Mouse (Mus musculus) liver, embryonic 13.5 days (tissue): ENCODE data around the gene Ostm1. TPM values are rescaled to one million over a fixed set of nuclear protein-coding genes. Genes with fewer than 3 reads are reported as not detected.
A peak's percentile ranks its signal among the peaks of the same experiment; 100 is the strongest.

ENCODE experiments used
- ATAC-seq: fragments of 200-750 bp; cut with Nextera tagmentation; 2 replicates; pipeline ENCODE4 v1.8.0; 2017; ENCODE audit warnings: low read depth, mild to moderate bottlenecking, moderate number of reproducible peaks, moderate library complexity
- DNase-seq: peaks from one replicate; pipeline ENCODE4 v3.0.0; 2022
- H3K27ac ChIP-seq: fragments of 300-500 bp; sonication (generic); 2 replicates; pipeline ENCODE4 v1.5.1; 2015; ENCODE audit warnings: moderate library complexity, mild to moderate bottlenecking, inconsistent platforms
- H3K27me3 ChIP-seq: fragments of 300-500 bp; sonication (generic); 2 replicates; pipeline ENCODE4 v1.6.1; 2015; ENCODE audit warnings: mild to moderate bottlenecking, inconsistent platforms
- H3K36me3 ChIP-seq: fragments of 300-500 bp; sonication (generic); 2 replicates; pipeline ENCODE4 v1.6.1; 2015; ENCODE audit warnings: mild to moderate bottlenecking, inconsistent platforms
- H3K4me1 ChIP-seq: fragments of 300-500 bp; sonication (generic); replicated peaks from 2 replicates; pipeline ENCODE4 v1.6.1; 2015; ENCODE audit warnings: inconsistent platforms
- H3K4me2 ChIP-seq: fragments of 300-500 bp; sonication (generic); 2 replicates; pipeline ENCODE4 v1.6.1; 2015; ENCODE audit warnings: inconsistent platforms, mild to moderate bottlenecking, moderate library complexity
- H3K4me3 ChIP-seq: fragments of 300-500 bp; sonication (generic); replicated peaks from 2 replicates; pipeline ENCODE4 v1.5.1; 2015; ENCODE audit warnings: mild to moderate bottlenecking, inconsistent platforms
- H3K9ac ChIP-seq: fragments of 300-500 bp; sonication (generic); 2 replicates; pipeline ENCODE4 v1.6.1; 2015; ENCODE audit warnings: mild to moderate bottlenecking, inconsistent platforms
- H3K9me3 ChIP-seq: fragments of 300-500 bp; sonication (generic); replicated peaks from 2 replicates; pipeline ENCODE4 v1.6.1; 2016; ENCODE audit warnings: inconsistent platforms
- WGBS: fragments of 180-500 bp; shearing (Covaris S2); methylation state at CpG from one replicate; pipeline ENCODE4 v1.1.7; 2015; ENCODE audit not compliant: insufficient replicate concordance; 5-methylcytosine and 5-hydroxymethylcytosine counted together
- polyA plus RNA-seq: library from polyadenylated mRNA; unstranded; fragments of >200 nt; fragmentation: Nextera tagmentation; extraction: Ambion mirVana; gene quantifications from 2 replicates; pipeline ENCODE4 v1.2.1, GENCODE M21; 2015

The Ostm1 gene
- polyA plus RNA-seq, 1 experiment from 2014 or later = 15.6 TPM

DNA sequence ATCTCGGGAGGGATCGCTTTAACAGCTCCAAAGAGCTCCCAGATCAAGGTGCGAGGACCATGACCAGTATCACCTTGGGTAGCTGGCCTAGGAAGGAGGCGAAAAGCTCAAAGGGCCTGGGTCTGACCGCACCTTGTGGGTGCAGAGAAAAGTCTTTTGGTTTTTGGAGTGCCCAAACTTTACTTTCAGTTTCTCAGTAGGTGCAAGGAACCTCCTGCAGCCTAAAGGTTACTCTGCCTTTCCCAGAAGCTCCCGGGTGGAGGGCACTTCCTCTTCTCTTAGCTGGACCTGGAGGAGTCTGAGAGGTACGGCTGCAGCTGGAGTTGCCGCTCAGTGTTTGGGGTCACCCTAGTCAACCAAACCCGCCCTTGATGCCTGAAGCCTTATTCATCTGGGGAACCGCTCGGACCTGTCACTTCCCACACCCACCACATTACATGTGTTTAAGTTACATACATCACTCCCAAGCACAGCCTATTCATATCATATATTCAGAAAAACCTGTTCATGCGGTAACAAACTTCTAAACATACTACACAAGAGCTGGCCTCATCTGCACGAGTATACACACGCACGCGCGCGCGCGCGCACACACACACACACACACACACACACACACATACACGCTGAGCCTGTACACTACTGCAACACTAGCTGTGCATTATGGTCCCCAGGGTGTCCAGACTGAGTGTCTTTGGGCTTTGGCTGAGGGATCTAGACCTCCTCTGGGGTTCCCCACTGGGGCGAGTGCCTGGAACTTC lies 49.9 kb downstream of the Ostm1 start:
- H3K4me3 ChIP-seq = peak overlapping the region; percentile 57
- peak overlapping the region; percentile 70 for H3K4me2 ChIP-seq
- H3K36me3 ChIP-seq = no peaks in the 10 kb centered on the region
- H3K27me3 ChIP-seq = peaks cover 99% of the 10 kb centered on the region
- 5% methylated on average over 23 of the region's 23 CpGs for WGBS
- no peaks in the 10 kb centered on the region for H3K9me3 ChIP-seq
- ATAC-seq = no peak
- no peak overlapping the region for H3K27ac ChIP-seq
- peak overlapping the region; percentile 17; the same call in 1 of the 2 replicates for H3K9ac ChIP-seq
- H3K4me1 ChIP-seq = peaks cover 33% of the 10 kb centered on the region
- DNase-seq = no peak

DNA sequence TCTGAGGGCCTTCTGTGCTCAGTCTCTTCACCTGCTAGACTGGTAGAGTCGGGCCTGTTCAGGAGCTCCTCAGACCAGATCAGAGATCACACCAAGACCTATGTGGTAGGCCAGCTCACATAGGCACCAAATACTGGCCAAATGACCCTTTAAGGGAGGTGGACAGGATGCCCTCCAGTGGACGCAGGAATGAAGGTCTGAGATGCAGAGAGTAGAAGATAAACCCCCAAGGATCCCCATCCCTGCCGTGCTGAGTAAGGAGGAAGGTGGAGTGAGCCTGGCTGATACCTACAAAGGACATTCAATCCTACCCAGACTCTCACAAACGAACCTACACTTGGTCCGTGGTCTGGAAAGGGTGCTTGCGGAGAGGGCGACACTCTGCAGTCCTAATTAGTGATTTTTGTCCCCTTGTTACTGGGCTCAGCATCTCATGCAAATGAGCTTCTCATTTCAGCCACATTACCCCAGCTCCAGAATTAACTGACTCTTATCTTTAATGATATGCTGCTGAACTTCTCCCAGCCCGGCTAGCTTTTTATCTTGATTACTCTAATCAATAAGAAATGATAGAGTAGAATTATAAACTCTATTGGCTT lies 50.6 kb downstream of the Ostm1 start:
- Histone ChIP-seq H3K27ac (no peak overlapping the region), H3K9me3 (no peaks in the 10 kb centered on the region), H3K4me1 (peaks cover 33% of the 10 kb centered on the region), H3K4me3 (peak overlapping the region; percentile 57; the same call in 1 of the 2 replicates), H3K36me3 (no peaks in the 10 kb centered on the region), H3K27me3 (peaks cover 96% of the 10 kb centered on the region), H3K4me2 (peak overlapping the region; percentile 70), H3K9ac (no peak overlapping the region)
- DNase-seq = no peak
- ATAC-seq = no peak
- WGBS = 3% methylated on average over 8 of the region's 8 CpGs

DNA sequence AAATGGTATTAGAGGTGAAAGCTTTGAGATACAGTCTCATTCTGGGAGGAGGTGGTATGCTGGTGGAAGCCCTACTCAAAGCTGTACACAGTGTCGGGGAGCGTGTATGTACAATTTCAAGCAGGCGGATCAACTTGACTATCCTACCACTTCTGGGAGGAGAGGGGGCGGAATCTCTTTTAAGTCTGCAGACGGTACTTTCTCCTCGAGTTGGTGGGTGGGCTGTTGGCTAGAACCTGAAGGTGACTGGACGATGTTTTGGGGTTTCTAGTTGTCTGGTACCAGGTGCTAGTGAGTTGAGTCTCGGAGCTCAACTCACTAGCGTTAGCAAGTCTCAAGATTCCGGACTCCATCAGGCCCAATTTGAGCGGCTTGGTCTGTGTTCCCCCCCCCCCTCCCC lies 51.4 kb downstream of the Ostm1 start:
- Histone ChIP-seq H3K27me3 (peaks cover 88% of the 10 kb centered on the region), H3K4me1 (peaks cover 33% of the 10 kb centered on the region), H3K4me3 (no peak overlapping the region), H3K27ac (no peak overlapping the region), H3K4me2 (no peak overlapping the region), H3K9ac (no peak overlapping the region), H3K9me3 (no peaks in the 10 kb centered on the region), H3K36me3 (no peaks in the 10 kb centered on the region)
- no peak for ATAC-seq
- DNase-seq = no peak
- 5% methylated on average over 10 of the region's 11 CpGs for WGBS

GRCm38 (mm10) chr10:42635566-42636359 lies 52.1 kb downstream of the Ostm1 start:
- H3K9me3 ChIP-seq = no peaks in the 10 kb centered on the region
- ATAC-seq (no peak), DNase-seq (no peak)
- H3K9ac ChIP-seq = no peak overlapping the region
- peak overlapping the region; percentile 8; the same call in 1 of the 2 replicates for H3K4me3 ChIP-seq
- H3K4me2 ChIP-seq = peak overlapping the region; percentile 30
- H3K36me3 ChIP-seq = no peaks in the 10 kb centered on the region
- H3K4me1 ChIP-seq = peaks cover 33% of the 10 kb centered on the region
- WGBS = 2% methylated on average over 51 of the region's 52 CpGs
- peaks cover 81% of the 10 kb centered on the region for H3K27me3 ChIP-seq
- H3K27ac ChIP-seq = no peak overlapping the region

DNA sequence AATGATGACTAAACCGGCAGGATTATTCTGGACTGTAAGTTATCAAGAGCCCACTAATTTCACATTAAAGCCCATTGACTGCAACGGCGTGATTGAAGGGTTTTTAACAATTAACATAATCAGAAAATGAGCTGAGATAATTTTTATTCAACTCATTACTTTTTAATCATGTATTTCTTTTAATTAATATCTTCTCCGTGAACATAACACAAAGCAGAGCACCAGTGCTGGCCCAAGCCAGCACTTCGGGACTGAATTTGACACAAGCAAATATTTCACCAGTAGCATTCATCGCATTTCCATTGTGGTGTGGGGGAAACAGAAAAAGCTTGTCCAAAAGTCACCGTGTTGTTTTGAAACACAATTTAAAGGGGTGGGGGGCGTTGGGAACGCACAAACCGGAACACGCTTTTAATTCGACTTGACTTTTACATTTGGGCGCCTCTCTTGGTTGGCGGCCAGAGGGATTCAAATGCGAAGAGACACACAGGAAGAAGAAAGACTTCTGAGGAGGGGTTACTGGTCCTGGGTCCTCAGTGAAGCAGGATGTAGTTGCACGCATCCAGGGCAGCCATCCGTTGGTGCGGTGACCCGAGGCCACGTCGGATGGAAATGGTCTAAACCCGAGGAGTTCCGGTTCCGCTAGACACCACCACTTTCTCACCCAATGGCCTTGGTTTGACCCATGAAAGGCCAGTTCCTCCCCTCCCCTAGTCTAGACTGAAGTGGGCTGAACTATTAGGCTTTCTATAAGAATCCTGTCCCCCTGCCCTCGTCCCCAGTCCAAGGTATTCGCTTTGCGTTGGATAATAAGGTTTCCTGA lies 52.9 kb downstream of the Ostm1 start:
- no peak for DNase-seq
- ATAC-seq = no peak
- peaks cover 73% of the 10 kb centered on the region for H3K27me3 ChIP-seq

GRCm38 (mm10) chr10:42637183-42637788 lies 53.7 kb downstream of the Ostm1 start:
- peaks cover 66% of the 10 kb centered on the region for H3K27me3 ChIP-seq
- WGBS = 5% methylated on average over 18 of the region's 18 CpGs
- H3K9me3 ChIP-seq = no peaks in the 10 kb centered on the region
- H3K36me3 ChIP-seq = no peaks in the 10 kb centered on the region
- H3K4me3 ChIP-seq = peak overlapping the region; percentile 41
- peaks cover 29% of the 10 kb centered on the region for H3K4me1 ChIP-seq
- no peak overlapping the region for H3K27ac ChIP-seq
- peak overlapping the region; percentile 51 for H3K4me2 ChIP-seq
- no peak for ATAC-seq
- DNase-seq = peak; percentile 33
- H3K9ac ChIP-seq = no peak overlapping the region

More for the DNA sequence above, 52.9 kb downstream of the Ostm1 start:
- peak overlapping the region; percentile 41 for H3K4me3 ChIP-seq
- H3K27ac ChIP-seq = no peak overlapping the region
- peak overlapping the region; percentile 51 for H3K4me2 ChIP-seq
- WGBS = 6% methylated on average over 27 of the region's 27 CpGs
- H3K36me3 ChIP-seq = no peaks in the 10 kb centered on the region
- H3K4me1 ChIP-seq = peaks cover 33% of the 10 kb centered on the region
- no peaks in the 10 kb centered on the region for H3K9me3 ChIP-seq
- no peak overlapping the region for H3K9ac ChIP-seq

DNA sequence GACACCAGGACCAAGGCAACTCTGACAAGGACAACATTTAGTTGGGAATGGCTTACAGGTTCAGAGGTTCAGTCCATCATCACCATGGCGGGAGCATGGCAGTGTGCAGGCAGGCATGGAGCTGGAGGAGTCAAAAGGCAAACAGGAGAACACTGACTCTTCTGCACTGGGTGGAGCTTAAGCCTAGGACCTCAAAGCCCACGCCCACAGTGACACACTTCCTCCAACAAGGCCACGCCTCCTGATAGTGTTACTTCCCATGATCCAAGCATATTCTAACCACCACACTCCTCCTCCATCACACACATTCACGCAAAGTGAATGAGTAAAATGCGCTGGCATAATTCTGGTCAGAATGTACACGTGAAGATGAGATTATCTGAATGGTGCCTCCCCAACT lies 56.2 kb downstream of the Ostm1 start:
- H3K36me3 ChIP-seq = no peaks in the 10 kb centered on the region
- DNase-seq (no peak), ATAC-seq (no peak)
- H3K4me2 ChIP-seq = no peak overlapping the region
- H3K9ac ChIP-seq = no peak overlapping the region
- peaks cover 14% of the 10 kb centered on the region for H3K4me1 ChIP-seq
- no peak overlapping the region for H3K4me3 ChIP-seq
- peaks cover 40% of the 10 kb centered on the region for H3K27me3 ChIP-seq
- H3K9me3 ChIP-seq = no peaks in the 10 kb centered on the region
- H3K27ac ChIP-seq = no peak overlapping the region
- 70% methylated on average over 6 of the region's 6 CpGs for WGBS

DNA sequence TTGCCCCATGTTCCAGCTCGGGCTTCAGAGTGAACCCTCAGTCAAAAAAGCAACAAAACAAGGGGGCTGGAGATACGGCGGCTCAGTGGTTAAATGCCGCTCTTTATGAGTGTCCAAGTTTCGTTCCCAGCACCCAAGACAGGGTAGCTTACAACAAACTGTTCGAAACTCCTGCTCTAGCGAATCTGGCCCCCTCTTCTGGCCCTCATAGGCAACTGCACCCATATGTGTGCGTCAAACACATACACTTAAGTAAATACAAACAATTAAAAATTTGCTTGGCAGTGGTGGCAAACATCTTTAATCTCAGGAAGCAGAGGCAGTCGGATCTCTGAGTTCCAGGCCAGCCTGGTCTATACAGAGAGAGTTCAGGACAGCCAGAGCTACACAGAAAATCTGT lies 60.0 kb downstream of the Ostm1 start:
- H3K4me1 ChIP-seq = no peaks in the 10 kb centered on the region
- H3K4me3 ChIP-seq = no peak overlapping the region
- no peak overlapping the region for H3K27ac ChIP-seq
- ATAC-seq = no peak
- no peak overlapping the region for H3K9ac ChIP-seq
- no peak for DNase-seq
- peaks cover 3% of the 10 kb centered on the region; the same call in 1 of the 2 replicates for H3K27me3 ChIP-seq
- WGBS = 66% methylated on average over 9 of the region's 9 CpGs
- H3K4me2 ChIP-seq = no peak overlapping the region
- H3K36me3 ChIP-seq = no peaks in the 10 kb centered on the region
- no peaks in the 10 kb centered on the region for H3K9me3 ChIP-seq

GRCm38 (mm10) chr10:42646340-42646739 lies 62.7 kb downstream of the Ostm1 start:
- DNase-seq (no peak), ATAC-seq (no peak)
- H3K9me3 ChIP-seq = no peaks in the 10 kb centered on the region
- H3K9ac ChIP-seq = no peak overlapping the region
- no peak overlapping the region for H3K27ac ChIP-seq
- no peaks in the 10 kb centered on the region for H3K27me3 ChIP-seq
- H3K36me3 ChIP-seq = no peaks in the 10 kb centered on the region
- no peak overlapping the region for H3K4me2 ChIP-seq
- WGBS = 55% methylated on average over 4 of the region's 4 CpGs
- H3K4me1 ChIP-seq = no peaks in the 10 kb centered on the region
- no peak overlapping the region for H3K4me3 ChIP-seq

- H3K27me3 ChIP-seq = no peaks in the 10 kb centered on the region
- no peak for ATAC-seq
- no peak overlapping the region for H3K27ac ChIP-seq
- no peaks in the 10 kb centered on the region for H3K9me3 ChIP-seq
- H3K9ac ChIP-seq = no peak overlapping the region
- no peak for DNase-seq
- H3K4me2 ChIP-seq = no peak overlapping the region
- H3K36me3 ChIP-seq = no peaks in the 10 kb centered on the region
- 62% methylated on average over 2 of the region's 2 CpGs for WGBS
- no peaks in the 10 kb centered on the region for H3K4me1 ChIP-seq
- H3K4me3 ChIP-seq = no peak overlapping the region
These were observed 78.3 kb downstream of the Ostm1 start for GRCm38 (mm10) chr10:42661916-42662315.
